In the genomic region with DNA sequence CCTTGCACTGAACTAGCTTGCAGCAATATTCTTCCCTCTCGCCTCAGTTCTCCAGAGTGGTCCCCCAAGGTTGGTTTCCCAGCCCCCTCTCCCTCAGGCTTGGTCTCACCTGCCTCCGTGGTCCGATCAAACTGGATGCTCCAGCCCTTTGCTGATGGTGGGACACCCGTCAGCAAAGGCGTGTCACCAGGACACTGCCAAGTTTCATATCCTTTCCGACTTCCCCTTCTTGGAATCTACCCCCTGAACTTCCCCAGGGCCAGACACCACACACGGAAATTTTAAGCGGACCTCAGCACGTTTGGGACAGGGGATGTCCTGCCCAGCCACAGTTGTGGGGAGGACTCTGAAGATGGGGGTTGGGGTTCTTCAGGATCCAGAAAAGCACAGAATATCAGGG, we compare ENCODE assay signal across 8 mouse cellular contexts. TPM values are rescaled to one million over a fixed set of nuclear protein-coding genes. Genes with fewer than 3 reads are reported as not detected.
DNase-seq lines count a peak whose midpoint lies in the region; ATAC-seq lines count a peak whose summit lies in the region.

A gene (minus strand): TSS at position 167 of the 400 bp plus-strand sequence.

- H3K9me3 ChIP-seq in kidney, embryonic 14.5 days (ENCODE audit: control insufficient read depth, low read length): no peaks in the 10 kb centered on the region
- H3K9me3 ChIP-seq in midbrain, embryonic 16.5 days (replicated peaks; ENCODE audit: control insufficient read depth, low read length, poor library complexity, severe bottlenecking): no peaks in the 10 kb centered on the region

- no peak for DNase-seq in kidney, postnatal 14 days
- no peak for DNase-seq in adrenal gland, postnatal 14 days
- no peak for DNase-seq in gonadal fat pad, adult 2 months (ENCODE audit: low read depth)
- no peak for DNase-seq in layer of hippocampus, adult 18-20 months (ENCODE audit: low spot score in 2 of 2)
- DNase-seq in right cerebral cortex, postnatal 25 days: no peak

- H3K36me3 ChIP-seq in kidney, embryonic 14.5 days (ENCODE audit: control insufficient read depth, insufficient read depth, low read length): no peaks in the 10 kb centered on the region
- H3K36me3 ChIP-seq in midbrain, embryonic 16.5 days (ENCODE audit: control insufficient read depth, insufficient read depth, low read length): no peaks in the 10 kb centered on the region

- H3K4me2 ChIP-seq in kidney, embryonic 14.5 days (replicated peaks; ENCODE audit: low read depth, low read length): no peak within 1 kb of the TSS
- no peak within 1 kb of the TSS for H3K4me2 ChIP-seq in midbrain, embryonic 16.5 days (ENCODE audit: low read length)

- H3K27ac ChIP-seq in kidney, embryonic 14.5 days (ENCODE audit: low read depth, low read length): no peak within 1 kb of the TSS
- no peak within 1 kb of the TSS for H3K27ac ChIP-seq in midbrain, embryonic 16.5 days (ENCODE audit: low read length)

- no peak within 1 kb of the TSS for H3K4me3 ChIP-seq in kidney, embryonic 14.5 days (ENCODE audit: low read length)
- no peak within 1 kb of the TSS for H3K4me3 ChIP-seq in midbrain, embryonic 16.5 days (ENCODE audit: low read depth, low read length)

- no peak within 1 kb of the TSS for H3K9ac ChIP-seq in kidney, embryonic 14.5 days (ENCODE audit: low read depth, low read length)
- no peak within 1 kb of the TSS for H3K9ac ChIP-seq in midbrain, embryonic 16.5 days (ENCODE audit: low read depth, low read length)

- WGBS in kidney, embryonic 14.5 days: 79% methylated on average over 9 of the region's 9 CpGs
- WGBS in midbrain, embryonic 16.5 days: 82% methylated on average over 9 of the region's 9 CpGs

- H3K27me3 ChIP-seq in kidney, embryonic 14.5 days (ENCODE audit: control insufficient read depth, insufficient read depth, low read length): peaks cover 33% of the 10 kb centered on the region
- H3K27me3 ChIP-seq in midbrain, embryonic 16.5 days (ENCODE audit: control insufficient read depth, insufficient read depth, low read depth, low read length): peaks cover 24% of the 10 kb centered on the region

- H3K4me1 ChIP-seq in kidney, embryonic 14.5 days (ENCODE audit: control insufficient read depth, insufficient read depth, low read length): no peaks in the 10 kb centered on the region
- peaks cover 6% of the 10 kb centered on the region; the same call in 1 of the 2 replicates for H3K4me1 ChIP-seq in midbrain, embryonic 16.5 days (ENCODE audit: control insufficient read depth, insufficient read depth, low read length)

- no peak for ATAC-seq in kidney, embryonic 14.5 days (ENCODE audit: low FRiP score, low TSS enrichment)
- ATAC-seq in midbrain, embryonic 16.5 days: no peak
- ATAC-seq in monocyte, adult 5-6 weeks (replicated peaks; ENCODE audit: insufficient number of reproducible peaks, low FRiP score, low TSS enrichment, poor library complexity, severe bottlenecking): no peak

RNA-seq across cellular contexts. Expression of the gene that starts here (rescaled TPM):
- 16.8 and 17.4 TPM in 2 replicates for polyA plus RNA-seq in kidney, embryonic 14.5 days (2014; fragmentation: Nextera tagmentation; extraction: Ambion mirVana)
- 30.2 and 31.6 TPM in 2 replicates for total RNA-seq in adrenal gland, postnatal 14 days (2021)
- 93.9 and 119 TPM in 2 replicates for polyA plus RNA-seq in gonadal fat pad, adult 2 months (2012; rRNA removed)
- 10 to 100 TPM; 59.6 to 68.5 TPM for total RNA-seq in layer of hippocampus, adult 18-20 months (2021)
- 22.9 and 26.3 TPM in 2 replicates for polyA plus RNA-seq in midbrain, embryonic 16.5 days (2015; fragmentation: Nextera tagmentation; extraction: Ambion mirVana)
- 0.32 TPM in 1 of 3 replicates, not detected in the others for total RNA-seq in monocyte, adult 5-6 weeks (2017)

Comparison
In these comparisons a context has a peak if more than half of its experiments do, and no peak if none do; other contexts are left out.
1. RNA of the gene that starts here (total RNA-seq): 59.6 to 68.5 TPM in layer of hippocampus, adult 18-20 months and 30.2 to 31.6 TPM in adrenal gland, postnatal 14 days; 0.32 TPM in monocyte, adult 5-6 weeks; every median in the first group is over 10 times any median in the second.